Mouse (Mus musculus) cortical plate, adult 2 months (tissue): ENCODE measurements around the gene Med13.

Experiments
- CTCF ChIP-seq: fragments of 200-500 bp; IDR thresholded peaks from 2 replicates; pipeline ENCODE4 v1.5.1; 2011; ENCODE audit warnings: mild to moderate bottlenecking, control low read depth, low read length; ENCODE audit not compliant: insufficient read depth; ENCODE audit errors: extremely low read depth
- POLR2A ChIP-seq: fragments of 200-500 bp; IDR thresholded peaks from 2 replicates; pipeline ENCODE4 v1.6.1; 2011; ENCODE audit warnings: mild to moderate bottlenecking, low read length, control low read depth; ENCODE audit not compliant: insufficient read depth; ENCODE audit errors: extremely low read depth

- TF ChIP-seq CTCF, result no peak
- TF ChIP-seq POLR2A, result no peak
Observed at GRCm38 (mm10) chr11:86380521-86381238, 23.3 kb upstream of the Med13 start.
